Mouse (Mus musculus): Measurements from ENCODE around the gene Gm21962.
"Not testable (repeated sequence)": the region's sequence is repeated elsewhere in the genome, so short reads cannot be mapped to it uniquely, and the experiment has no call there.

The Gm21962 gene

DNA sequence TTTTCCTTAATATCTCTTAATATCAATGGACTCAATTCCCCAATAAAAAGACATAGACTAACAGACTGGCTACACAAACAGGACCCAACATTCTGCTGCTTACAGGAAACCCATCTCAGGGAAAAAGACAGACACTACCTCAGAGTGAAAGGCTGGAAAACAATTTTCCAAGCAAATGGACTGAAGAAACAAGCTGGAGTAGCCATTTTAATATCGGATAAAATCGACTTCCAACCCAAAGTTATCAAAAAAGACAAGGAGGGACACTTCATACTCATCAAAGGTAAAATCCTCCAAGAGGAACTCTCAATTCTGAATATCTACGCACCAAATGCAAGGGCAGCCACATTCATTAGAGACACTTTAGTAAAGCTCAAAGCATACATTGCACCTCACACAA is at the start of gene Gm21962:
Gene Gm21962, plus strand, starts transcription at position 301 of the 400 bp plus-strand sequence.
- DNase-seq (ENCODE audit: extremely low spot score, low spot score) = not testable (repeated sequence)

DNA sequence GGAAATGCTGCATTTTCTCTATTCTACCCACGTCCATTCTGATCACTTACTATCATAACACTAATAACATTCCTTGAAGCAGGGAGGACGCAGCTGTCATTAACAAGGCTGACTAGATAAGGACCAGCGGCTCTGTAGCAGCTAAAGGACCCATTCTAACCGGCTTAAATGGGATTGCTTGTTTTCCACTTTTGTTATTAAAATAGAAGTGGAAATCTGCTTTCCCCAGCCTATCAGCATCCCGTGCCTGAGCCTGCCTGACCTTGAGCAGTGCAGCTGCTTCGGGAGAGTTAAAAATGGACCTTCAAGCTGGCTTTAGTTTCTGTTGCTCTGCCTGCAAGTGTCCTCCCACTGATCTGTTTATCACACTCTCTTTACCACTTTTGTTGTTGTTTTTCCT is 49.2 kb upstream of the Gm21962 start:
- DNase-seq (ENCODE audit: extremely low spot score, low spot score) = no peak

GRCm38 (mm10) chr3:137622895-137623580 is 48.3 kb upstream of the Gm21962 start:
- no peak for DNase-seq (ENCODE audit: extremely low spot score, low spot score)

GRCm38 (mm10) chr3:137623581-137624362 is 47.6 kb upstream of the Gm21962 start:
- DNase-seq (ENCODE audit: extremely low spot score, low spot score) = peak; percentile 77

GRCm38 (mm10) chr3:137625054-137625453 is 46.3 kb upstream of the Gm21962 start:
- no peak for DNase-seq (ENCODE audit: extremely low spot score, low spot score)

DNA sequence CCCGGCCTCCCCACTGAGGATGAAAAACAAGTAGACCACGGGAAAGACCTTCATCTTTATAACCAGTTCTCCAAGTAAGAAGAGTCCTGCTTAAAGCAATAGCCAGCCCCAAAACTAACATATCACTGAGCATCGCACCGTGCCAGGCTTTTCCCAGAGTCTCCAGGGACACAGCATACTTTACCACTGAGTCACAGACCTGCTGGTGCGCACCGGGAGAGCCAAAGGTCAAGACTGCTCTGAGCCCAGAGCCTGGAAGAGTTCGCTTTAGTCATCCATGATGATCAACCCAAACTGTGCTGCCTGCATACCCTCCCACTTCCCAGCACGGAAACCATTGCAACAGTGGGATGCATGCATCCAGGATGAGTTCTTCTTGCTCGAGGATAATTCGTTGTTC is 37.6 kb upstream of the Gm21962 start:
- no peak for DNase-seq (ENCODE audit: extremely low spot score, low spot score)

- no peak for DNase-seq (ENCODE audit: extremely low spot score, low spot score)
Observed at GRCm38 (mm10) chr3:137636571-137636970, 34.8 kb upstream of the Gm21962 start.

- no peak for DNase-seq (ENCODE audit: extremely low spot score, low spot score)
Observed at GRCm38 (mm10) chr3:137641238-137641637, 30.1 kb upstream of the Gm21962 start.

GRCm38 (mm10) chr3:137642137-137642536 is 29.2 kb upstream of the Gm21962 start:
- no peak for DNase-seq (ENCODE audit: extremely low spot score, low spot score)

- DNase-seq (ENCODE audit: extremely low spot score, low spot score) = no peak
Observed at GRCm38 (mm10) chr3:137642568-137642967, 28.8 kb upstream of the Gm21962 start.

DNA sequence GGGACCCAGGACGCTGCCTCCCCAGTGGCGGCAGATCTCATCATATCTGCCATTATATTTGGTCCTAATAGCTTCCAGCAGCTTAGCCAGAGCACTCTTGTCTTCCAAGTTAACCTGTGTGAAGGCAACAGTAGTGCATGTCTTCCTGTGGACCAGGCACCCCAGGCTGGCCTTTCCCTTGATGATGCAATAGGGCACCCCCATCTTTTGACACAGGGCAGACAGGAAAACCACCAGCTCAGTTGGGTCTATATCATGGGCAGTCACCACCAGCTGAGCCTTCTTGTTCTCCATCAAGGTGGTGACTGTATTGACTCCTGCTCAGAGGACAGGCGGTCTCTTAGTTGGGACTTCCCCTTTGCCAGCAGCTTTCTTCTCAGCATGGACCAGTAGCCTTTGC is 27.2 kb upstream of the Gm21962 start:
- DNase-seq (ENCODE audit: extremely low spot score, low spot score) = no peak

- DNase-seq (ENCODE audit: extremely low spot score, low spot score) = no peak
Observed at GRCm38 (mm10) chr3:137644947-137645346, 26.4 kb upstream of the Gm21962 start.

DNA sequence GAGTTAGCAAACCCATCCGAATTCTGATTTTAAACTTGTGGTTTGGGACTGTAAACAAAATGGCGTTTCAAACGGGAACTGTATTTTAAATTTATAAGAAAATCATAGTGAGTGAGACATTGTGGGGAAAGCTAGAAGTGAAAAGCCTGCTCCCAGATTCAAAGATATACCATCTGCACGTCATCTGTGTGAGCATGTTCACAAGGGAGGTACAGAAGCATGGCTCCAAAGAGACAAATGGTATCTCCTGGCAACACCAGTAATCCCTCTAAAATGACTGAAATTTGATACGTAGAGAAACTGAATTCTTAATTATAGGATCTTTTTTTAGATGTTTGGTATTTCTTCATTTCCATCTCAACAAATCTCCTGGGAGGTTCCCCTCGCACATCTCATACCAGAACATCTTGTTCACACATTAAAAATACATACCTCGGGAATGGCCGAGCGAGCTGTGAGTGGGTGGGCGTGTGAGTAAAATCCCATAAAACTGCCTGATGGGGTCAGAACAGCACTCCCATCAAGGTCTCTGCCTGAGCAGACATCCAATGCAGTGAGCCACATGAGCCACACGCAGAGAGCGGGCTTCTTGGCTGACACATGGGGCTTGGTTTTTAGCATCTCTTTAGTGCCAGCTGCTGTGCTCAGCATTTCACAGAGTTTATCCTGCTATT is 23.8 kb upstream of the Gm21962 start:
- no peak for DNase-seq (ENCODE audit: extremely low spot score, low spot score)

DNA sequence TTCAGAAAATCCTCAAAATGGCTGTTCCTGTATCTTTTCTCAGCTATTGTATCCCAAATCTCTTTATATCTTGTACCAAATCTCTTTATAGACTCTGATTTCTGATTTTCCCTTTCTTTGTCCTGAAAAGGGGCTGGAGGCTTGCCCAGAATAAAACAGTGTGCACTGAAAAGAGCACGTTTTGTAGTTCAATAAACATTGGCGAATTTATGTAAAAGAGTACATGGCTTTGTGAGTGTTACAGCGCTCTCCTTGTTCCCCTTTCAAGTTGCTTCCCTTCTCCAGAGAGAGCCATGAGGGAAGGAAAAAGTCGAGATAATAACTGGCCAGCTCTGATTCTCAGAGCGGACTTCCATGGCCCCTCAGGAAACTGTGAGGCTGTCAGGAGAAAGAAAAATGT is 22.2 kb upstream of the Gm21962 start:
- no peak for DNase-seq (ENCODE audit: extremely low spot score, low spot score)

GRCm38 (mm10) chr3:137652853-137653252 is 18.5 kb upstream of the Gm21962 start:
- no peak for DNase-seq (ENCODE audit: extremely low spot score, low spot score)

DNA sequence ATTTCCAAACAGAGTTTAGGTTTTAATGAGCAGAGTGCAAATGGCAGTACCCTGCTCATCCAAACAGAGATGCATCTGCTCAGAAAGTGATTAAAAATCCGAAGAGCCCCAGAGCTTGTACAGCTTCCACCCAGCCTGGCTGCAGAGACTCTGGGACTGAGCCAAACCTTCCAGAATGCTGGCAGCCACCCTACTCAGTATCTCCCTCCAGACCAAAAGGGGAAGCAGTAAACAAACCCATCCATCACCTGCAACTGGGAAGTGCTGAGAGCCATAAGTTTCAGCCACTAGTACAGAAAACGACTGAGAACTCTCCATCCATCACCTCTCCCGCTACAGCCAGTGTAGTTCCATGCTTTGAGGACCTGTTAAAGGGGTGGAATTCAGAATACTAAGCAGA is 9.6 kb downstream of the Gm21962 start:
- DNase-seq (ENCODE audit: extremely low spot score, low spot score) = peak; percentile 19

GRCm38 (mm10) chr3:137682911-137683806 is 11.8 kb downstream of the Gm21962 start:
- peak; percentile 55 for DNase-seq (ENCODE audit: extremely low spot score, low spot score)

DNA sequence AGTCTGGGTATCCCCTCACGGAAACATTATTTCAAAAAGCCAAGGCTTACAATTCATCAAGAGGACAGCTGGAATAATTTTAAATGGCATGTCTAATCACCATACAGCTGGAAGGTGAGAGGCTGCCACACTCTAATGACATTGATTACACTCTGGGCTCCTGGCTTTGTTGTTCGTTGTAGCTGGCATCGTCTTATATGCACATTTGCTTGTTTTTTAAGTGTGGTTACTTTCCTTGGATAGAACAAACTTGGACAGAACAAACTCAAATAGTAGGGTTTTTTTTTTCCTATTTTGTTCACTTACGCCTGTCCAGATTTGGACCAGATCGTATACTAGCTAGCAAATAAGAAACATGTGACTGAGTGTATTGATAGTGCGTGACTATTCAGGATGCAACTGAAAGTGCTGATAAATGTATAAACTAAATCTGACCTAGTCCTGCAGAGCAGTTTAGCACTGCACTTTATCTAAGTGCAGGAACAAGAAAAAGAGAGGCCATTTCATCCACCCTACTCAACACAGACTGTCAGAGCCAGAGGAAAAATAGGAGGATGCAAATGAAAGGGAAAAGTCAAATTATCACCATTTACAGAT is 12.6 kb downstream of the Gm21962 start:
- DNase-seq (ENCODE audit: extremely low spot score, low spot score) = no peak

- DNase-seq (ENCODE audit: extremely low spot score, low spot score) = no peak
Observed at GRCm38 (mm10) chr3:137686932-137687331, 15.6 kb downstream of the Gm21962 start.

DNA sequence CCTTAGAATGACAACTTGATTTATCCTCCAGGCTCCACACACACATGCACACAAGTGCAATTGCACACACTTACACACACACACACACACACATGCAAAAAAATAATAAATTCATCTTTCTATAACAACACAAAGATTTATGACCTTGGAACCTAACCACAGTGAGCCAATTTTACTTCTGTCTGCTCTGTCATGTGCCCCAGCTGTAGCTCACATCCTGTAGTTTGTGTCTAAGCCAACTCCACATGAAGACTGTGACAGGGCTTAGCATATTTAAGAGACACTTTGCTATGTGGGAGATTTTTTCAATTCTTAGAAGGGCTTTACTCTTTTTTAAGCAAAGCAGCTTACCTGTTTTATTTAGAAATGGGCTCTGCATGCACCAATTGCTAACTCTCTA is 20.2 kb downstream of the Gm21962 start:
- DNase-seq (ENCODE audit: extremely low spot score, low spot score) = no peak

GRCm38 (mm10) chr3:137715946-137716345 is 44.6 kb downstream of the Gm21962 start:
- no peak for DNase-seq (ENCODE audit: extremely low spot score, low spot score)

Measured in neural tube, embryonic 10.5 days (tissue).